Mouse (Mus musculus) embryo, embryonic 11 days (tissue): ENCODE measurements around the gene Nos1ap.

Experiments
- DNase-seq: peaks from one replicate; pipeline ENCODE4 v3.0.0-alpha.2; 2015

The Nos1ap gene

DNA sequence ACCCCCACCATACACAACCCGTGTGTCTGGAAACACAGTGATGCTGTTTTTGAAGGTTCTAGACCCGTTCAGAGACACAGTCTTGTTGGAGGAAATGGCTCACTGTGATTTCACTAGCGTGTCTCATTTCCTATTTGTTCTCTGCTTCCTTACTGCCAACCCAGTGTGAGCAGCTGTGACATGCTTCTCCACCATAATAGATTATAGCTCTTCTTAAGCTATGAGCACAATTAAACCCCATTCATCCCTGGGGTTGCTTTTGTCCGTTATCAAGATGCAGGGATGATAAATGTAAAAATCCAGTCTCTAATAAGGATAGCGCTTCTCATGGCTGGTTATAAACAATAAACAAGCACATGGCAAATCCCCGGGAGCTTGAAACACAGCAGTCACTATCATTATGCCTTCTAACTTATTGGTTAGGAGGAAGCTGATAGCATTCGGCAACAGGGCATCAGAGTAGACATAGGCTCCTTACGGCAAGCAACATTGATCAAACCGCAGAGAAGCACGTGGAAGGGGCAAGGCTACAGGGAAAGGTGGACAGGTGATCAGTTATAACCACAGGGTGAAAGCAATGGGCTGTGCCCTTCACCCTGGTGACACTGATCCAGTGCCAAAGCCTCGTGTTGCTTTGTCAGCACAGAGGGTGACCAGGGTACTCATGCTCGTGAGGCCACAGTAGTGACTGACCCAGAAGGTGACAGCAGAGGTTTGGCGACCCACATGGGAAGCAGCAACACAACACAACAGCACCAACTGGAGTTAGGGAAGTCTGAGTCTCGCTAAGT is 133.6 kb downstream of the Nos1ap start:
- DNase-seq, result no peak

DNA sequence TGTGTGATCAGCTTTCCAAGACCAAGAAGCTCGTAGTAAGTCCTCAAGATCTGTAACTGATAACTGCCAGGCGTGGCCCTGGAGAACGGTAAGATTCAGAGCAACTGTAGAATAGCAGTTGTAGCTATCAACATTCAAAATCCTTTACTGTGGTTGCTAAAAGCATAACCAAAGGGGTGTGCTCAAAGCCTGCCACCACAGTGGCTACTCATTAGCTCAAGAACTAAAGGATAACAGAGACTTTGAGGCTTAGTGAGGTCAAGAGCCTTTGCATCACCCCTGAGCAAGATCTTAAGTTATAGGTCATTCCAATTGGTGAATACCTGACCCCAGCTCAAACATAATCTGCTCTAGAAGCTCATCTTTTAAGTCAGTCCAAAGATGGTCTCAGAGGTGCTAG is 134.3 kb downstream of the Nos1ap start:
- no peak for DNase-seq

DNA sequence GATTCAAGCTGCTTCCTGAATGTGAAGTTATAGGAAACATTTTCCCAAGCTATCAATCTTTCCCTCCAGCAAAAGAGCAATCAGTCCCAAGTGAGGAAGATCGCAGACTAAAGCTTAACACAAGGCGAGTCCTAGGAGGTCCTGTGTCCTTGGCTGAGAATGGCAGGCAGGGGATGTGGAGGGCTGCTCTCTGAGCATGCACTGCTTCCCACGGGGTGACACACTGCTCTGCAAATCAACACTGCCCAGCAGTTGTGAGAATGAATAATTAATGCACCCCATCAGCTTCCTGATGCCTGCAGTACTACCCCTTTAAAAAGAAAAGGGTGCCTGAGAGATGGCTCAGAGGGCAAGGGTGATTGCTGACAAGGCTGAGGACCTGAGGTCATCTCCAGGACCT is 136.2 kb downstream of the Nos1ap start:
- DNase-seq, result no peak

DNA sequence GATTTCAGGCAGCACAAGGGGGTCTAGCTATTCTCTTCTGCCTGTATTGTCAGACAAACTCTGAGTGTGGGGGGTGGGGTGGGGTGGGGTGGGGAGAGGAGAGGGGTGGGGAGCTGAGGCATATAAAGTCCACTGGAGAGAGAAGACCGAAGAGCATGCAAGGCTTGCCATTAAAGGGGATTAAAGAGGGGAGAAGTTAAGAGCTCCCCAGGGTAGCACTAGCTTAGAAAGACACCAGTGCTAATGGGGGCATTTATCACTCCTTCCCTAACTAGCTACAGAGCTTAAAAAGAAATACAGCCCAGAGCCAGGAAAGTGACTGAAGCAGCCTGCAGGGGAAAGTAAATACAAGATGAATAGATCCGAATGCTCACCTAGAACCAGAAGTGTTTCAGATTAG is 141.4 kb downstream of the Nos1ap start:
- DNase-seq, result no peak

DNA sequence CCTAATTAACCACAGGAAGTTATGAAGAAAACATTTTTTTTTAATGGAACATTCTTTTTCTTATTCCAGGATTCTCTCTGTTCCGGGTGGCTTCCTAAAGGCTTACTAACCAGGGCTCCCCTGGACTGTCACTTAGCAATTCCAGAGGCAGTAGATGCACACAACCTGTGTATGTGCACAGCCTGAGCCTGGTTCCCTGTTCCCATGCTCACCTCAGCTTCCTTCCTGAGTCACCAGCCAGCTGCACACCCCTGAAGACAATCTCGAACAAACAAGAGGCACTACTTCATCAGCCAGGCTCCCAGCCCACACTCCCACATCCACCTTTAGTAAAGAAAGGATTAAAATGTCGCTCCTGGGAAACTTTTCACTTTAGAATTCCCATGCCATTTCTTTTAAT is 144.2 kb downstream of the Nos1ap start:
- DNase-seq, result no peak

DNA sequence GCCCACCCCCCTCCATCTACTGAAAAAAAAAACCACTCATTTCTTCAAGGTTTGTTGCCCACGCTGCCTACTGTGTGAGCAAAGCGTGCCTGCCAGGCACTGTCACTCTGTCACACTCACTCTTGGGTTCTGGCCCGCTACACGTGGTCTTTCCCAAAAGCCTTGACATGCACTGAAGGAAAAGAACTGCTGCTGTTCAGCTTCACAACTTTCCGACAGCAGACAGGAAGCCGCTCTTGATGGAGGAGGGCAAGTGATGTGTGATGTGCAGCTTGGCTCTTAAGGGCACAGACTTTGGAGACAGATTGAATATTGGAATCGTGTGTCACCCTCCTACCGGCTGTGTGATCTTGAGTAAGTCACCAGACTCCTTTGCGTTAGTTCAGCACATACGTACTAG is 149.3 kb downstream of the Nos1ap start:
- DNase-seq, result no peak

DNA sequence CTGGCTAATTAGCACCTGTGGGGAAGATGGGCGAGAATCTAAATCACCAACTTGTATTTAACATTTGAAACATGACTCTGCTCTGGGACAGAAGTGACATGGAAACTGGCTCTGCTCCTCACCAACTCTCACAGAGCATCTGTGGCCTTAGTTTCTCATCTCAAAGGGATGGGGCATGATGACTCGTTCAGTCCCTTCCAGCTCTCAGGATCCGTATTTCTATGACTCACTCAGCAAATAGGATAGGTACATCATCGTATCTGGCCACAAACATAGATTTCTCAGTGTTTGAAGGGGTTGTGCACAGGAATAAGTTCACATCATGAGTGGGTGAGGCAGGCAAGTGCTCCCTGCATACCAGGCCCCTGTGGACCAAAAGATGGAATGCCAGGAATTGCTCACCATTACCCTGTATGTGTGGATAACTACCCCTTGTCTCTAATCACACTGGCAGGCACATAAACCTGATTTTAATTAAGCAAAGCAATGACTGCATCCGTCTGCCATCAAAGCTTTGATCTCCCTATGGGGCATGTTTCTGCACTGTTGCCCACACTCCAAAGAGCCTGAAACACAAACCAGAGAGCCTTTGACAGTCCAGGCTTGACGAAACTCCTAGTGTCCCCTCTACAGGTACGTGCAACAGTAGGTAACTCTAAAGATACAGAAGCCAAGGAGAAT is 151.1 kb downstream of the Nos1ap start:
- no peak for DNase-seq

DNA sequence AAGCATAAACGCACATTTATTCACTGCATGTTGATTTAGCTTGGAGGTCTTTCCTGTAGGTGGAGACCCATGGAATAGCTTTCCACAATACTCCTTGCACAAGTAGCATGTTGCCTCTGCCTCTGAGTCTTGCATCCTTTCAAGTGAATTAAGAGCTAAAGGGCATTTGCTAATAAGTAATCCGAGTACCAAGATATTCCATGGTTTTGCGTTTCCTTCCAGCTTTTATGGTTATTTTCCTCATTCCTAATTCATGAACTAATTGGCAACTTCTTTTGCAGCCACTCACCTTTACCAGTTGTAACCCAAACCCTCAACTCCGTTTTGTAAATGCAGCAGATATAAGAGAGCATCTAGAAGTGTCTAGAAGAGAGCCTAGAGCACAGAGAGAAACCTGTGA is 155.5 kb downstream of the Nos1ap start:
- DNase-seq, result no peak

DNA sequence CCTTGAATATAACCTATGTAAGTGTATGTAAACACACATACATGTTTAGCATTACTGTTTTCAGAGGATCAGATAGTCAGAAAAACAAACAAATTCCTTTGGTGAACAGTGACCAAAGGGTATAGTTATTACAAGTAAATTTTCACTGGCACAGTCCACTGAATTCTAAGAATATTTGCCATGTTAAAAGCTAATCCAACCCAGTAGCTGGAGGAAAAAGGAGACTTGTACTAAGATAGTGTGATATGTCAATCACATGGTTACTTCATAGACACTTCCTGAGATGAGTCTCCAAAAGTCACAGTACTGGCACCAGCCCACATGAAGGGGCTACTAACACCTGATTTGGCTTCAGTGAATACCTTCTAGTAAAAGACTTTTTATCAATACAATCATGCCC is 156.0 kb downstream of the Nos1ap start:
- no peak for DNase-seq

DNA sequence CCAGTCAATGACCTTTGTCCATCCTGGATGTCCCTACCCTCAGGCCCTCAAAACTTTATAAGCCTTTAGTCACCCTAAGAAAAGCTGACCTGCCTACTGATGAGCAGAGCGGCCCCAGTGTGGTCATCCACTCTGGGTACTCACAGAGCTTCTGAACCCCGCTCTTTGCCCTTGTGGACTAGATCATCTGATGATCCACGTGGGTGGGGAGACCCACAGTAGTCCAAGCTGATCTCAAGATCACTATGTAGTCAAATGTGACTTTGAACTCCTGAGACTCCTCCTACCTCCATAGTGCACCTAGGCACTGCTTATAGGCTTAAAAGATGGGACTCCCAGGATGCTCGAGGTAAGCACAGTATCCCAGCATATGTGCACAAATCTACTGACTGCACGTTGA is 157.4 kb downstream of the Nos1ap start:
- no peak for DNase-seq

DNA sequence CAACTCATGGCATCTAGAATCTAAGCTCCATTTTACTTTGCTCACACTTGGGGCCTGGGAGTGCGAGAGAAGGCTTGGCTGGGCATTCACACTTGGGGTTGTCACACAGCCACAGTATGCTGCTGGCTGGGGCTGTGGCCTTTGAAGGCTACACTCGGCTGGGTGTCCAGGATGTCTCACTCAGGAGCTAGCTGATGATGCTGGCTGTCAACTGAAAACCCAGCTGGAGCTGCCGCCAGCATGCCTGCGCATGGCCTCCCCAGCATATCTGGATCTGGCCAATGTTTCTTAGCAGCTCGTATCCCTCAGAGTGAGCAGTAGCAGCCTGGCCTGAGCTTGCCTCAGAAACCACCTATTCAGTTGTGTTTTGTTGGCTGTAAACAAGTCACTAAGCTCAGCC is 158.3 kb downstream of the Nos1ap start:
- no peak for DNase-seq

DNA sequence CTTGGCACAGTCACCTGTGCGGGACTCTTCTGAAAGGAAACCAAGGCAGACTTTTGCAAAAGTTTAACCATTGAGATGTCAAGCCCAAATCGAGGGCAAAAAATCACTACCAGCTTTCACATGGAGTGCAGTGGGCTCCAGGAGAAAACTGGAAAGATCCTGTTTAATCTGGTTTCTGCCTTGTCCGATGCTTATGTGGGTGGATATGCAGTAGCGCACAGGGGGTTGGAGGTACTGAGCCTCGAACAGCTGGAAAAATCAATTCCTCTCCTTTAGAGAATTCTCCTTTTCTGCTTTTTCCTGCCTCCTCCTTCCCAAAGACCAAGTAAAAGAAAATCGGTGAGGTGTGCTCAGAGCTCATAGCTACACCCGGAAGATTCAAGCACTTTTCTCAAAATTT is 159.0 kb downstream of the Nos1ap start:
- no peak for DNase-seq

DNA sequence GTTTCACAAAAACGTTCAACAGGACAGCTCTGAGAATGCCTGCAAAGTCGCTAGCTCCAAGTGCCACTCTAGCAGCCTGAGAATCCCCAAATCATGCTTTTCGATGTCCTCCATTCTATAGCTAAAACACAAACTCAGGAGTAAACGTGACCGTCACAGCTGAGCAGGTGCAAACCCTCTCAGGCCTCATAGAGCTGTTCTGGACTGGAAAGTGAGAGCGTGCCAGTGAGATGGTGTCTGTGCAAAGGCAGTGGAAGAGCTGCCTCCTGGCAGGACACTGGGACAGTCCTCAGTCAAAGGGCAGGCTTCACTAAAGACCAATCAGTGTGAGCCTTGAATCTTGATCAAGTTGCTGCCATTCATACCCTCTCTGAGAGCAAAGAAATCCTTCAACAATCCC is 160.0 kb downstream of the Nos1ap start:
- DNase-seq, result no peak

DNA sequence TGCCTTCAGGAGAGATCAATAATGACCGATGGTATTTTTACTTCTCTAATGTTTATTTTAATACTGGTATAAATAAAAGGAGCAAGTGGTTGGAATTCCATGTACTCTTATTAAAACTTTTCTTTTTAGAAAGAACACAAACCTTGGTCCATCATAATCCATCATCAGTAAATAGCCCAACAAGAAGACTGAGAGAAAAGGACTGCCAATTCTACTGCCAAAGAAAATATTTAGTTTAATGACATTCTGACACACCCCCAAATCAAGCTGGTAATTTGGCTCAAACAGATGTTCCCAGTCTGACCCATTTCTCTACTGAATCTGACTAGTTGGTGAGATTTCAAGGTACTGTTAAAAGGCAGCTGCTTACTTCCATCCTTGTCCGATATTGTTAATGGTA is 161.5 kb downstream of the Nos1ap start:
- no peak for DNase-seq

DNA sequence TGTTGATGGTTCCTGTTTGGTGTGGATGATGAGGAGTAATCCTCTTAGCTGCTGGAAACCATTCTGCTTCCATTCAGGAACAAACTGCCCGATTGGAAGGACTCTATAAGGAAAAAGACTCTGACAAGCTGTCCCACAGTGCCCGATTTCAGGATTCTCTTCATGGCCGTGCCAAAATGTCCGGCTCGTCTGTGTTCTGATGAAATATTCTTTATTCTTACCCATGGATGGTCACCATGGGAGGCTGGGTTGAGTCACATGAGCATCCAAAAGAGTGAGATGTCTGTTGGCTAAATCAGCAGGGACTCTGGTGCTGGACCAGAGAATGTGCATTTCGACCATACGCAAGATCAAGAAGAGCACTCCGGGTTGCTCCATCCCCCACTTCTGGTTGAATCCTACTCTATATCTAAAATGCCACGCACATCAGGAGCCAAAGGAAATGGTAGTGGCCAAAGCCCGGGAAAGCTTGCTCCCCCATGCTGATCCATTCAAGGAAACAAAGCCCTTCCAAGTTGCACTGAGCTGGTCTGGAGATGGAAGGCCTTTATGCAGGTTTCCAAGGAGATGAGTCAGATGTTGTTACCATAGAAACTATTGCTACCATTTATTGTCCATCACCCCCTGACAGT is 165.3 kb downstream of the Nos1ap start:
- peak; percentile 54 for DNase-seq

DNA sequence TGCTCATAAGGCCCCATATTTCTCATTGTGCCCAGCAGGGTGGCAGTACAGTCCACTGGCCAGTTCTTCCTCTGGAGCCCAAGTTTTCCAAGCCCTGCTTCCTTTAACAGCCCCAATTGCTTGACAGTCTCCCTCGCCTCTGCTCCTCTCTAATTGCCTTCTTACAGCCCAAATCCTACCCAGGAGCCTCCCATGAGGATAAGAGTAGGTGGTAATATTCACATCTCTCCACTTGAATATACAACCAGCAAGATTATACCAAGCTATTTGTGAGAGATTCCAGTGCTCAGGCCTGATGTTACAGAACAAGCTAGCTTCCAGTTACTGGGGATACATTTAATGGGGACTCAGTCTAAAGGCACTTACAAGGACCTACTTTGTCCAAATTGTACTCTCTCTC is 166.6 kb downstream of the Nos1ap start:
- no peak for DNase-seq

DNA sequence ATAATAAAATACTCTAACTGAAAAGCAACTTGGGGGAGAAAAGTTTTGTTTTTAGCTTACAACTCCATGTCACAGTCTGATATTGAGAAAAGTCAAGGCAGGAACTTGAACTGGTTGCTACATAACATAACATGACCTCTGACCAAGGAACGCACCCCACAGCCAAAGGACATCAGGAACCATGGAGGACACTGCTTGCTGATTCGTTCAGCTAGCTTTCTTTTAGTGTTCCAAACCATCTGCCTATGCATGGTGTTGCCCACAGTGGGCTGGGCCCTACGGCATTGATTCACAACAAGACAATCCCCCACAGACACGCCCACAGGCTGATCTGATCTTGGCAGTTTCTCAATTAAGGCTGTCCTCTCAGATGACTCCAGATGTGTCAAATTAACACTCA is 167.5 kb downstream of the Nos1ap start:
- no peak for DNase-seq

DNA sequence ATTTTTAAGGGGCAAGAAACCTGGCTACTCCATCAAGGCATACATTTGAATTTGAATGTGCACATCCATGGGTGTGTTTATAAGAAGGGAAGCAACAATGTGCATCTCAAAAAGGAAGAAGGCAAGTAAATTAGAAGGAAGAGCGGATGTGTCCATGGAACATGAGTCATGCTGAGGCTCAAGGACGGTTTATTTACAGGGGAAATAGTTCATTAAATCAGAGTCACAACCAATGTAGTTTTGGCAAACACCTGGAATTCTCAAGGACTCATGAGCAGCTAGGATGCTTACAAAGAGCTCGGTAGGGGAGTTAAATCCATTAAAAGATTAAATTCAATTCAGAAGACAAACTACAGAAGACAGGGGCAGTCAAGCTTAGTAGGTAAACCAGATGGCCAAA is 169.7 kb downstream of the Nos1ap start:
- no peak for DNase-seq

DNA sequence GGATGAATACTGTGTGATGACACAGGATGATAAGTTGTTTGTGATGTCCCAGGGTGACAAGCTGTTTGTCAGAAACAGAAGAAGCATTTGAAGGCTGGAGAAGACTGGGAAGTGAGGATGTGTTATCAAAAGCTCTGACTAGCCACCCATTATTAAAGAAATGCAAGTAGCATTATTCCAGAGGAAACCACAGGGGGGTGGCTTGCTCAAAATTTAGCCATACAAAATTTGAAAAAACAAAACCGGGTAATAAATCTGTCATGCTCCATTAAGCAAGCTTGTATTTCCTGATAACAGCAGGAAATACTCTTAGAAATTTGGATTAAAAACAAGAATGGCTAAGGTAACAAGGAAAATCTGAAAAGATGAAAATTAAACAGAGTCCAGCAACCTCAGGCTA is 171.5 kb downstream of the Nos1ap start:
- DNase-seq, result no peak

DNA sequence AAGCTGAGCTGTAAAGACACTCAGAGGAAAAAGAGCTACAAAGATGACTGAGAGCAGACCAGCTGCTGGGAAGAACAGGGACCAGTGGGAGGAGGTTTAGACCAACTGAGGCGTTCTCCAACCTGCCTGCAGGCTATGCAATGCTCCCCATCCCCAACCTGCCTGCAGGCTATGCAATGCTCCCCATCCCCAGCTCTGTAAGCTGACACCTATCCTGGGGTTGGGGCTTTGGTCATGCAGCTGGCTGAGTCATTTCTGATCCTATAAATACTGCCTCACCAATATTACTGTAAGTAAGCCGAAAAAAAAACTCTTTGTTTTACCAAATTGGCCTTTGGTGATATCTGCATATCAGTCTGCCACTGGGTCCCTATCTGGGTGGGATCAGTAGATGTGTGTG is 172.7 kb downstream of the Nos1ap start:
- no peak for DNase-seq

DNA sequence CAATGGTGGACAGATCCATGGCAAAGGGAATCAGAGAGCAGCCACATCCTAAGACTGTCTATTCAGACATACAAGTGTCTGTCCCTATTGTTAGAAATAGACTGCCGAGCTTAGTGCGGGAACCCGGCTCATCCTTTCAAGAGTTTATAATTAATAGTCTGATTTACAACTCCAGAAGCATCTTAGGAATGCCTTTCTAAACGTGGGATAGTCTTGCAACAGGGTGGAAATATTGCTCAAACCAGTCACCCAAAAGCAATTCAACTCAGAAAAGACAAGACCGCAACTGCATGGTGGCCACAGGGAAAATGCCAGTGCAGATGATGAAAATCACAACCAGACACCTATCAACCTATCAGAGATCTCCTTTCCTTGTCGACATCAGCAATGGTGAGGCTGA is 173.5 kb downstream of the Nos1ap start:
- no peak for DNase-seq

DNA sequence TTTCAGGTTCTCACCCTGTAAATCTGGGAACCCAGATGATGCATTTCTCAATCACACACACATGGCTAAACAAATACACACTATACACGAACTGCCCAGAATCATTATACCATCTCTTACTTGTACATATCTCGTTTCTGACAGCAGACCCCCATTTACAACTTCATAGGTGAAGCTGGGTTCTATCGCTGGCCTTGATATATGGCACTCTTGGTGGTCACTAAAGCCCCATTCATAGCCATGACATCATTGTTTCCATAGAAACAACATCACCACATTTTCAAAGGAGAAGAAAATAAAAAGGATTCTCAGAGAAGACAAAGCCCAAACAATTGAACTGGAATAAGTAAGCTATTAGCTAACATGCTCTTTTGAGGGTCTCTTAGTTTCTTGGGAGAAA is 174.3 kb downstream of the Nos1ap start:
- DNase-seq, result no peak

DNA sequence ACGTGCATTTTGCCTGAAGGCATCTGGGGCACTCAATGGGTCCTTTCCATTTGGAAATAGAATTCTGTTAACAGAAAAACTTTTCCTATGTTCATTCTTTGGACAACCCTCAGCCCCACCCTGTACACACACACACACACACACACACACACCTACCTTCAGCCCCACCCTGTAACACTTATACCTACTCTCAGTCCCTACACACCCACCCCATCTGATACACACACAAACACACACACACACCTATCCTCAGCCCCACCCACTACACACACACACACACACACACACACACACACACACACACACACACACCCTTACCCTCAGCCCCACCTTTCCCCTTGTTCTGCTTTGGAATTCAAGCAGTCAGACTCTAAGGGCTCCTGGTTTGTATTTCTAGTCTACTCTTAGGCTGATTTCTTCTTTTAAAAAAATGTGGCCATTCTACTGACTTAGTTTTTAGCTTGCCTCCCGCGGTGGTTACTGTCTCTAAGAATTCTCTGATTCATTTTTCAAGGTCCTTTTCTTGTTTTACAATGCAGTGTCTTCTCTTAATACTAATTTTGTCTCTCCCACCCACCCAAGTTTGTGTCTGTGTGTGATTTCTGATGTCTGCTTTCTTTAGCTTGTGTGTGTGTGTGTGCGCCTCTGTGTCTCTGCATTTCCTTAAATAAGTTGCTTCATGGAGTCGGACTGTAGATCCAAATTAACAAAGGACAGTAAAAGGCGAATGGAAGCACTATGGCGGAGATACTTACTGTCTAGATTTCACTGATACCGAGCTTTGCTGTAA is 179.1 kb downstream of the Nos1ap start:
- no peak for DNase-seq

DNA sequence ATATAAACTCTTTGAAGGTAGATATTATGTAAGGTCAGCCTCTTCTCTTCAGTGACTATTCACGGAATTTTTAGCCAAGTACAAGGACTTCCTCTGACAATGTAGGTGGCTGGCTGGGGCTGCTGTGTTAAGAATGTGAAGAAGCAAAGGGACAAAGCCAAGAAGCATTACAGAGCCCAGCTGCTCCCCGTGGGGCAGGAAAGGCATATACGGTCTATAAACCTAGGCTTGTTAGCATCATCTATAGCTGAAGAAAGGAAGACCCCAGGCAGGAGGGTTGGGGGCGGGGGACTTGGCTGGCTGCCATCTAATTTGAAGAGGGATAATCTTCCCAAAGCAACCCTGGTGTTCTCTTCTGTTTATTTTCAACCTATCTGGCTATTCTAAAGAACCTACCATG is 180.6 kb downstream of the Nos1ap start:
- no peak for DNase-seq
